Mouse (Mus musculus) thymus, postnatal 4 days (tissue): ENCODE measurements around the gene Gm13090.
A peak's percentile ranks its signal among the peaks of the same experiment; 100 is the strongest.

Experiments used
- DNase-seq: peaks from one replicate; pipeline ENCODE4 v3.0.0; 2021

The Gm13090 gene

GRCm38 (mm10) chr4:151089270-151089669 is at the start of gene Gm13090:
Gene Gm13090, plus strand, starts transcription at chr4:151089570.
- DNase-seq, result no peak

GRCm38 (mm10) chr4:151041506-151041905 is 47.9 kb upstream of the Gm13090 start:
- no peak for DNase-seq

- no peak for DNase-seq
These were observed 46.1 kb upstream of the Gm13090 start for GRCm38 (mm10) chr4:151043281-151043680.

- DNase-seq, result peak; percentile 95
These were observed 45.1 kb upstream of the Gm13090 start, which contains the start of gene Per3 for GRCm38 (mm10) chr4:151044037-151044943. Gene Per3, minus strand, starts transcription at chr4:151044665.

GRCm38 (mm10) chr4:151044944-151045570 is 44.3 kb upstream of the Gm13090 start:
- no peak for DNase-seq

- no peak for DNase-seq
These were observed 42.8 kb upstream of the Gm13090 start for GRCm38 (mm10) chr4:151046524-151046923.

- DNase-seq, result no peak
These were observed 38.2 kb upstream of the Gm13090 start for GRCm38 (mm10) chr4:151051162-151051561.

GRCm38 (mm10) chr4:151057347-151058321 is 31.7 kb upstream of the Gm13090 start, which contains the start of gene Vamp3:
Gene Vamp3, minus strand, starts transcription at chr4:151057963.
- DNase-seq, result peak; percentile 100

- no peak for DNase-seq
These were observed 30.7 kb upstream of the Gm13090 start for GRCm38 (mm10) chr4:151058634-151059033.

- DNase-seq, result no peak
These were observed 29.8 kb upstream of the Gm13090 start for GRCm38 (mm10) chr4:151059566-151059965.

GRCm38 (mm10) chr4:151068751-151069150 is 20.6 kb upstream of the Gm13090 start:
- DNase-seq, result no peak

- no peak for DNase-seq
These were observed 18.4 kb upstream of the Gm13090 start for GRCm38 (mm10) chr4:151070962-151071361.

- DNase-seq, result peak; percentile 68
These were observed 16.1 kb upstream of the Gm13090 start for GRCm38 (mm10) chr4:151073108-151073744.

GRCm38 (mm10) chr4:151074817-151075216 is 14.6 kb upstream of the Gm13090 start:
- no peak for DNase-seq

- no peak for DNase-seq
These were observed 8.0 kb upstream of the Gm13090 start for GRCm38 (mm10) chr4:151081355-151081754.

- no peak for DNase-seq
These were observed 7.4 kb upstream of the Gm13090 start for GRCm38 (mm10) chr4:151081977-151082376.

GRCm38 (mm10) chr4:151083027-151083426 is 6.3 kb upstream of the Gm13090 start:
- no peak for DNase-seq

GRCm38 (mm10) chr4:151087358-151087757 is 2.0 kb upstream of the Gm13090 start:
- no peak for DNase-seq

- no peak for DNase-seq
These were observed 551 bp upstream of the Gm13090 start for GRCm38 (mm10) chr4:151088819-151089218.

GRCm38 (mm10) chr4:151095207-151095606 is 5.8 kb downstream of the Gm13090 start:
- peak; percentile 51 for DNase-seq

- no peak for DNase-seq
These were observed 7.1 kb downstream of the Gm13090 start for GRCm38 (mm10) chr4:151096334-151097103.

GRCm38 (mm10) chr4:151097104-151097438 is 7.7 kb downstream of the Gm13090 start:
- DNase-seq, result no peak
